Mouse (Mus musculus): ENCODE results near the gene Tsacc. TPM values are rescaled to one million over a fixed set of nuclear protein-coding genes. Genes with fewer than 3 reads are reported as not detected.

Gene Tsacc
- 8.5 and 12.5 TPM in 2 replicates for polyA plus RNA-seq (2015; fragmentation: Nextera tagmentation; extraction: Ambion mirVana)

GRCm38 (mm10) chr3:88296561-88297318 is at the start of gene Tsacc, which contains the start of gene Cct3:
Tsacc (minus strand) TSS chr3:88296999.
Cct3 (plus strand) TSS chr3:88297116.
- peak; percentile 99 for ATAC-seq (ENCODE audit: low read depth)
- peak within 1 kb of the TSS; percentile 97 for H3K4me2 ChIP-seq
- under 1% methylated on average over 44 of the region's 44 CpGs for WGBS

GRCm38 (mm10) chr3:88339006-88339405 is 42.2 kb upstream of the Tsacc start:
- no peak overlapping the region for H3K27ac ChIP-seq (replicated peaks)
- WGBS: 84% methylated on average over 3 of the region's 3 CpGs

More at GRCm38 (mm10) chr3:88296561-88297318, at the start of gene Tsacc, which contains the start of gene Cct3:
- Histone ChIP-seq H3K4me3 (peak within 1 kb of the TSS; percentile 89), H3K27me3 (no peaks in the 10 kb centered on the region), H3K4me1 (replicated peaks) (peaks cover 28% of the 10 kb centered on the region), H3K36me3 (peaks cover 26% of the 10 kb centered on the region), H3K9me3 (no peaks in the 10 kb centered on the region), H3K9ac (peak within 1 kb of the TSS; percentile 90), H3K27ac (replicated peaks) (peak within 1 kb of the TSS; percentile 95)

GRCm38 (mm10) chr3:88338316-88338715 is 41.5 kb upstream of the Tsacc start:
- Histone ChIP-seq H3K36me3 (peaks cover 19% of the 10 kb centered on the region), H3K9me3 (no peaks in the 10 kb centered on the region), H3K27ac (replicated peaks) (no peak overlapping the region), H3K9ac (no peak overlapping the region), H3K4me3 (no peak overlapping the region), H3K27me3 (no peaks in the 10 kb centered on the region), H3K4me1 (replicated peaks) (peaks cover 31% of the 10 kb centered on the region), H3K4me2 (no peak overlapping the region)
- 94% methylated on average over 7 of the region's 7 CpGs for WGBS
- no peak for ATAC-seq (ENCODE audit: low read depth)

More at GRCm38 (mm10) chr3:88339006-88339405, 42.2 kb upstream of the Tsacc start:
- Histone ChIP-seq H3K4me1 (replicated peaks) (peaks cover 31% of the 10 kb centered on the region), H3K4me2 (no peak overlapping the region), H3K36me3 (peaks cover 26% of the 10 kb centered on the region), H3K9me3 (no peaks in the 10 kb centered on the region), H3K9ac (no peak overlapping the region), H3K4me3 (no peak overlapping the region), H3K27me3 (no peaks in the 10 kb centered on the region)
- no peak for ATAC-seq (ENCODE audit: low read depth)

GRCm38 (mm10) chr3:88337367-88338020 is 40.7 kb upstream of the Tsacc start:
- peaks cover 31% of the 10 kb centered on the region for H3K4me1 ChIP-seq (replicated peaks)
- peak overlapping the region; percentile 72 for H3K4me2 ChIP-seq
- ATAC-seq (ENCODE audit: low read depth): no peak
- peak overlapping the region; percentile 82 for H3K4me3 ChIP-seq
- H3K27ac ChIP-seq (replicated peaks): no peak overlapping the region
- H3K27me3 ChIP-seq: no peaks in the 10 kb centered on the region
- H3K36me3 ChIP-seq: peaks cover 10% of the 10 kb centered on the region
- H3K9me3 ChIP-seq: no peaks in the 10 kb centered on the region
- H3K9ac ChIP-seq: 0 out of 2 replicates have a peak overlapping the region, but pooled peaks have one; percentile 52
- whole genome bisulfite sequencing: 78% methylated on average over 11 of the region's 11 CpGs

- peak; percentile 94 for ATAC-seq (ENCODE audit: low read depth)
- Histone ChIP-seq H3K4me3 (peak within 1 kb of the TSS; percentile 82), H3K36me3 (no peaks in the 10 kb centered on the region; the same call in 1 of the 2 replicates), H3K9ac (peak within 1 kb of the TSS; percentile 91), H3K27me3 (no peaks in the 10 kb centered on the region), H3K4me1 (replicated peaks) (peaks cover 31% of the 10 kb centered on the region), H3K4me2 (peak within 1 kb of the TSS; percentile 72), H3K27ac (replicated peaks) (peak within 1 kb of the TSS; percentile 96), H3K9me3 (no peaks in the 10 kb centered on the region)
- 2% methylated on average over 46 of the region's 66 CpGs for WGBS
Observed at GRCm38 (mm10) chr3:88336058-88337013, 39.5 kb upstream of the Tsacc start, which contains the start of the genes Tmem79 and Smg5. Tmem79 (minus strand) TSS chr3:88336148. Smg5 (plus strand) TSS chr3:88336260.

GRCm38 (mm10) chr3:88335436-88336053 is 38.7 kb upstream of the Tsacc start:
- no peaks in the 10 kb centered on the region for H3K36me3 ChIP-seq
- H3K27ac ChIP-seq (replicated peaks): peak overlapping the region; percentile 96
- H3K27me3 ChIP-seq: no peaks in the 10 kb centered on the region
- ATAC-seq (ENCODE audit: low read depth): peak; percentile 68; the same call in 1 of the 2 replicates
- H3K4me3 ChIP-seq: peak overlapping the region; percentile 82
- H3K9me3 ChIP-seq: no peaks in the 10 kb centered on the region
- peaks cover 31% of the 10 kb centered on the region for H3K4me1 ChIP-seq (replicated peaks)
- peak overlapping the region; percentile 72 for H3K4me2 ChIP-seq
- H3K9ac ChIP-seq: peak overlapping the region; percentile 91
- WGBS: 2% methylated on average over 27 of the region's 27 CpGs

- H3K4me1 ChIP-seq (replicated peaks): peaks cover 31% of the 10 kb centered on the region
- 31% methylated on average over 3 of the region's 3 CpGs for WGBS
Observed at GRCm38 (mm10) chr3:88334902-88335435, 38.2 kb upstream of the Tsacc start.

GRCm38 (mm10) chr3:88334029-88334658 is 37.3 kb upstream of the Tsacc start:
- Histone ChIP-seq H3K4me3 (no peak overlapping the region), H3K27me3 (no peaks in the 10 kb centered on the region), H3K4me2 (no peak overlapping the region), H3K36me3 (peaks cover 8% of the 10 kb centered on the region; the same call in 1 of the 2 replicates), H3K9me3 (no peaks in the 10 kb centered on the region), H3K9ac (no peak overlapping the region), H3K4me1 (replicated peaks) (peaks cover 28% of the 10 kb centered on the region), H3K27ac (replicated peaks) (no peak overlapping the region)
- ATAC-seq (ENCODE audit: low read depth): no peak
- WGBS: 62% methylated on average over 12 of the region's 12 CpGs

More at GRCm38 (mm10) chr3:88334902-88335435, 38.2 kb upstream of the Tsacc start:
- Histone ChIP-seq H3K27me3 (no peaks in the 10 kb centered on the region), H3K4me3 (peak overlapping the region; percentile 82), H3K9ac (peak overlapping the region; percentile 91), H3K36me3 (no peaks in the 10 kb centered on the region), H3K27ac (replicated peaks) (peak overlapping the region; percentile 96), H3K9me3 (no peaks in the 10 kb centered on the region), H3K4me2 (peak overlapping the region; percentile 72)
- no peak for ATAC-seq (ENCODE audit: low read depth)

GRCm38 (mm10) chr3:88331282-88331681 is 34.5 kb upstream of the Tsacc start:
- 30% methylated on average over 2 of the region's 2 CpGs for WGBS
- Histone ChIP-seq H3K9me3 (no peaks in the 10 kb centered on the region), H3K27ac (replicated peaks) (no peak overlapping the region), H3K36me3 (peaks cover 26% of the 10 kb centered on the region), H3K9ac (no peak overlapping the region), H3K4me2 (no peak overlapping the region), H3K4me1 (replicated peaks) (peaks cover 11% of the 10 kb centered on the region), H3K4me3 (no peak overlapping the region), H3K27me3 (no peaks in the 10 kb centered on the region)
- ATAC-seq (ENCODE audit: low read depth): no peak

- H3K27ac ChIP-seq (replicated peaks): no peak overlapping the region
- WGBS: 53% methylated on average over 5 of the region's 5 CpGs
- no peak overlapping the region for H3K4me3 ChIP-seq
- peaks cover 26% of the 10 kb centered on the region for H3K36me3 ChIP-seq
- H3K4me2 ChIP-seq: no peak overlapping the region
- no peaks in the 10 kb centered on the region for H3K9me3 ChIP-seq
- no peak for ATAC-seq (ENCODE audit: low read depth)
- peaks cover 13% of the 10 kb centered on the region for H3K4me1 ChIP-seq (replicated peaks)
- H3K9ac ChIP-seq: no peak overlapping the region
- H3K27me3 ChIP-seq: no peaks in the 10 kb centered on the region
Observed at GRCm38 (mm10) chr3:88328956-88329355, 32.2 kb upstream of the Tsacc start.
